Mouse (Mus musculus) forebrain, embryonic 16.5 days (tissue): Measurements from ENCODE around the gene Top3b. TPM values are rescaled to one million over a fixed set of nuclear protein-coding genes. Genes with fewer than 3 reads are reported as not detected.
"Not testable (repeated sequence)": the region's sequence is repeated elsewhere in the genome, so short reads cannot be mapped to it uniquely, and the experiment has no call there.

Experiments used
- ATAC-seq: fragments of 200-750 bp; cut with Nextera tagmentation; 2 replicates; pipeline ENCODE4 v1.8.0; 2017; ENCODE audit warnings: mild to moderate bottlenecking, moderate library complexity
- H3K27ac ChIP-seq: fragments of 300-500 bp; sonication (generic); 2 replicates; pipeline ENCODE4 v1.5.1; 2014; ENCODE audit warnings: low read length, control low read depth
- H3K27me3 ChIP-seq: fragments of 300-500 bp; sonication (generic); replicated peaks from 2 replicates; pipeline ENCODE4 v1.6.1; 2014; ENCODE audit warnings: low read length; ENCODE audit not compliant: control insufficient read depth, insufficient read depth
- H3K36me3 ChIP-seq: fragments of 300-500 bp; sonication (generic); 2 replicates; pipeline ENCODE4 v1.6.1; 2014; ENCODE audit not compliant: control insufficient read depth, insufficient read depth
- H3K4me1 ChIP-seq: fragments of 300-500 bp; sonication (generic); replicated peaks from 2 replicates; pipeline ENCODE4 v1.6.1; 2014; ENCODE audit warnings: low read length; ENCODE audit not compliant: control insufficient read depth, insufficient read depth
- H3K4me2 ChIP-seq: fragments of 300-500 bp; sonication (generic); 2 replicates; pipeline ENCODE4 v1.6.1; 2014; ENCODE audit warnings: mild to moderate bottlenecking, low read length, control low read depth
- H3K4me3 ChIP-seq: fragments of 300-500 bp; sonication (generic); replicated peaks from 2 replicates; pipeline ENCODE4 v1.5.1; 2014; ENCODE audit warnings: mild to moderate bottlenecking, low read length, control low read depth
- H3K9ac ChIP-seq: fragments of 300-500 bp; sonication (generic); replicated peaks from 2 replicates; pipeline ENCODE4 v1.6.1; 2014; ENCODE audit warnings: low read depth, low read length, control low read depth
- H3K9me3 ChIP-seq: fragments of 300-500 bp; sonication (generic); 2 replicates; pipeline ENCODE4 v1.6.1; 2016; ENCODE audit warnings: low read length; ENCODE audit not compliant: control insufficient read depth
- WGBS: fragments of 180-500 bp; shearing (Covaris S2); extraction: QIAGEN DNeasy Blood & Tissue Kit; methylation state at CpG from one replicate; pipeline ENCODE4 v1.1.7; 2014; 5-methylcytosine and 5-hydroxymethylcytosine counted together
- polyA plus RNA-seq: library from polyadenylated mRNA; unstranded; fragments of >200 nt; fragmentation: Nextera tagmentation; extraction: Ambion mirVana; gene quantifications from 2 replicates; pipeline ENCODE4 v1.2.1, GENCODE M21; 2015

The Top3b gene
- polyA plus RNA-seq, 1 experiment from 2014 or later = 72.5 TPM

DNA sequence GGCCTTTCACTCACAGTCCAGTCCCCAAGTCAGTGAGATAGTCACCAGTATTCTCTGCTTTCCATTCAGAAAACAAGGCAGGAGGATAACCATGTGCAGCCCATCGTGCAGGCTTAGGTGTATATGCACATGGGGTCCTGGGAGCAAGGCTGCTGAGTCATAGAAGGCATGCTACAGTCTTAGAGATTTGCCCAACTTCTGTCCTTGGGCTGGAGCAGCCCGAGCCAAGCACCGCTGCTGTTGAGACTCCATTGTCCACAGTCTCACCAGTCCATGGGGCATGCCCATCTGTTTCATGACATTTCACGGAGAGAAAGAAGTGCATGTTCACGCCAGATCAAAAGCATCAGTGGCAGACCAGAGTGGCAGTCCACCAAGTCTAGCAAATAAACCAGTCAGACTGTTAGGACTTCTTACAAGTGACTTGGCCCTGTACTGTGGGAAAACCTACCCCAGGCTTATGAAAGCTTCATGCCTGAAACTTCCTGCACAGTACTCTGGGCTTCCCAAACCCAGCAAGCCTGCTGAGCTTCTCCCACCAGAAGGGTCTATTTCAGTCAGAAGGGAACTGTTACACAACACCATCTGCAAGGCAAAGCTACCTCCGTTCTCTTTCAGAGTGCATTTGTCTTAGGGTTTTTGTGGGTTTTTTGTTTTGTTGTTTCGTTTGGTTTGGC lies 48.0 kb downstream of the Top3b start:
- no peak overlapping the region for H3K9ac ChIP-seq
- no peak overlapping the region for H3K27ac ChIP-seq
- no peak overlapping the region for H3K4me2 ChIP-seq
- H3K36me3 ChIP-seq = peaks cover 35% of the 10 kb centered on the region
- H3K9me3 ChIP-seq = no peaks in the 10 kb centered on the region
- no peaks in the 10 kb centered on the region for H3K27me3 ChIP-seq
- no peak for ATAC-seq
- H3K4me1 ChIP-seq = no peaks in the 10 kb centered on the region
- WGBS = 92% methylated on average over 7 of the region's 7 CpGs
- no peak overlapping the region for H3K4me3 ChIP-seq

DNA sequence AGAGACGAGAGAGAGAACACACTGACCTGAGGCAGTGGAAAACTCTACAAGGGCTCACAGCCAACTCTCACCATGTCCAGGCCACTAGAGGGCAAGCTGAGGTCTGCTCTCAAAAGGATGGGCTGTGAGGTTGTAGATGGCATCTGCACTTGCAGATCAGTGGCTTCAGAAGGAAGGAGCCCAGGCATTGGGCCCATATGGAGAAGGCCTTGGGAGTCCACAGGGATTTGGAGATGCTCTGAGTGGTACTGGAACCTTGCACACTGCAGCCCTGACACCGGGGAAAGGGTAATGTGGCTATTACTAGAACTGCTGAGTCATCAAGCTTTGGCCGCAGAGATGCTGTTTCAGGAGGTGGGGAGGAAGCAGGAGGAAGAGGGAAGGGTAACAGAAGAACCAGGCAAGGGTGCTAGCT lies 50.5 kb downstream of the Top3b start:
- no peak overlapping the region for H3K4me3 ChIP-seq
- no peak overlapping the region for H3K9ac ChIP-seq
- no peak overlapping the region for H3K27ac ChIP-seq
- H3K4me2 ChIP-seq = no peak overlapping the region
- 84% methylated on average over 3 of the region's 3 CpGs for WGBS
- H3K36me3 ChIP-seq = peaks cover 35% of the 10 kb centered on the region
- no peaks in the 10 kb centered on the region for H3K27me3 ChIP-seq
- no peaks in the 10 kb centered on the region for H3K4me1 ChIP-seq
- no peak for ATAC-seq
- H3K9me3 ChIP-seq = no peaks in the 10 kb centered on the region

DNA sequence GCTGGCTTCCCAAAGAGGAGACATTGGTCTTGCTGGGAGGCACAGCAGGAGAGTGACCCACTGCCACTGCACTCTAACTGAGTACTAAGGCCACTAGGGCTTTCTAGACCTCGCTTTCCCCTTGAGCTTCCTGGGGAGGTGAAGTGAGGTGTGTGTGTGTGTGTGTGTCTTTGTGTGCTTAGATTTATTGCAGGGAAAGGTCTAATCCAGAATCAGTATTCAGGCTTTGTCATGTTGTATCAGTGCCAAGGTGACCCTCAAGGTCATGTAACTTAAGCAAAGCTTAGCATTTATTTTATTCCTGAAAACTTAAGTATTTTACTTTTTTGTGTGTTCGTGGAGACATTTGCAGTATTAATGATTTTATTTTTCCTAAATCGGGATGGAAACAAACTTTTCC lies 53.9 kb downstream of the Top3b start:
- Histone ChIP-seq H3K4me1 (no peaks in the 10 kb centered on the region), H3K9ac (no peak overlapping the region), H3K27me3 (no peaks in the 10 kb centered on the region), H3K27ac (no peak overlapping the region), H3K9me3 (no peaks in the 10 kb centered on the region), H3K36me3 (peaks cover 17% of the 10 kb centered on the region), H3K4me2 (no peak overlapping the region), H3K4me3 (no peak overlapping the region)
- 90% methylated on average over 3 of the region's 3 CpGs for WGBS
- no peak for ATAC-seq

DNA sequence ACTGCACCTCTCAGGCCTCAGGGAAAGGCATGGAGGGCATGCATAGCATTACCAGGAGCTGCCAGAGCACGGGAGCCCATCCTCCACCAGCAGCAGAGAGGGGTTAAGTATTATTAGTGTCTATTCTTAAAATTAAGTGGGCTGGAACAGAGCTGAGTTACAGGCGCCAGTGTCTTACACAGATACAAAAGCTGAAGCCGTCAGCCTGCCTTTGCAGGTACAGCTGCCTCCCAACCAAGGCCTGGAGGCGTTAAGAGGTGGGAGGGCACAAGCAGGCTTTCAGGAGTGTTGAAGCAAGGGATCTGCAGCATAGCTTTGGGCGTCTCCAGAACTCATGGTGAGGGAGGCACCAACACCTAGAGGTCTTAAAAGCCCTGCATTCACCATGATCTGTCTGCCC lies 56.0 kb downstream of the Top3b start:
- Histone ChIP-seq H3K27me3 (no peaks in the 10 kb centered on the region), H3K4me2 (no peak overlapping the region), H3K4me1 (peaks cover 11% of the 10 kb centered on the region), H3K27ac (no peak overlapping the region), H3K36me3 (peaks cover 10% of the 10 kb centered on the region), H3K4me3 (no peak overlapping the region), H3K9me3 (no peaks in the 10 kb centered on the region), H3K9ac (no peak overlapping the region)
- WGBS = 20% methylated on average over 5 of the region's 5 CpGs
- no peak for ATAC-seq

DNA sequence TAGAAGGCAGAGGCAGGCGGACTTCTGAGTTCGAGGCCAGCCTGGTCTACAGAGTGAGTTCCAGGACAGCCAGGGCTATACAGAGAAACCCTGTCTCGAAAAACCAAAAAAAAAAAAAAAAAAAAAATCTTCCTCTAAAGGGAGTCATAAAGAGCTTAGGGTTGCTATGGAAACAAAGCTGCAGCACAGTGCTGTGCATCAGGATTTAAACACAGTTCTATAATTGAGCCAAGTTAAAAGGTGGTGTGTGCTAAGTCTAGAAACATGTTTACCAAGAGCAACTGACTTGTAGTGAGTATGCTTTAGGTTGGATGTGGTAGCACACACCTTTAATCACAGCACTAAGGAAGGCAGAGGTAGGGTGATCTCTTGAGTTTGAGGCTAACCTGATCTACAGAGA lies 58.4 kb downstream of the Top3b start:
- not testable (repeated sequence) for H3K36me3 ChIP-seq, H3K4me2 ChIP-seq, H3K9me3 ChIP-seq, H3K4me3 ChIP-seq, H3K9ac ChIP-seq, H3K27me3 ChIP-seq, H3K27ac ChIP-seq
- WGBS = 55% methylated on average over 3 of the region's 3 CpGs
- H3K4me1 ChIP-seq = peaks cover 11% of the 10 kb centered on the region
- ATAC-seq = peak; percentile 72

DNA sequence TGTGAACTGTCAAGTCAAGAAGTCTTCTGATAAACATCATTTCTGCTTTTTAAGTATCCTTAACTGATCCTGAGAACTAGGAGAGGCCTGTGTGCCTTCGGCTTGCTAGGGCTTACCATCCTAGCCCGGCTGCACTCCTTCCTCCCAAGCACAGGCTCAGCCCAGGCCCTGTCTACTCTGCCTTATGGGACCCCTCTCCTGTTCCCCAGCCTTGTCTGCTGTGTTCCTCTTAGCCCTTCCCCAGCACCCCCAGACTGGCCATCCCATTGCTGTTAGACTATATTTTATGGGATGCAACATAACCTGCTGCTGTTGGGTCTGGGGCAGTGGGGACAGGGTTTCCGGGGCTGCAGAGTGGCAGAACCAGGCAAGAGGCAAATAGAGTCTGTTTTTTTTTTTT lies 59.8 kb downstream of the Top3b start:
- no peaks in the 10 kb centered on the region; the same call in 1 of the 2 replicates for H3K36me3 ChIP-seq
- no peak overlapping the region for H3K9ac ChIP-seq
- H3K4me1 ChIP-seq = peaks cover 11% of the 10 kb centered on the region
- no peaks in the 10 kb centered on the region for H3K27me3 ChIP-seq
- WGBS = 96% methylated on average over 3 of the region's 3 CpGs
- ATAC-seq = no peak; the same call in 1 of the 2 replicates
- no peaks in the 10 kb centered on the region for H3K9me3 ChIP-seq
- H3K4me2 ChIP-seq = no peak overlapping the region
- no peak overlapping the region for H3K27ac ChIP-seq
- H3K4me3 ChIP-seq = no peak overlapping the region

DNA sequence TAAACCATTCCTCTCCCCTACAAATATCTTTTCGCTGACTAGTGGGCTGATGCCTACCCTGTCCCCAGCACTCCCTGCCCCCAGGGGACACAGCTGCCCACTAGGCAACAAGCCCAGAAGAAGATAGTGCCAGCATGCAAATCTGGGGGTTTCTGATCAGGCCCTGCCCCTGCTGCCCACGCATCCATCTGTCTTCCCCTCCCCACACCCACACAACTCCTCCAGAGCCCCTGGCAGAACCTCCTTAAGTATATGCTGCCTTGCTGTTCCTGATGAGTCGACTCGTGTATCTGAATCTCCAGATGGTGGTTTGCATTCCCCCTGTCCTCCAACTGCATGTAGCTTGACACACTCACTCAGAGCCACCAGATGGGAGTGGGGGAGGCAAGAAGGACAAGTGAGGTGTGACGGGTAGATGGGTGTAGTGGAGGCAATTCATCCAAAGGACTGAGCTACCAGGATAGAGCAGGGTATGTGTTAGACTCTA lies 60.3 kb downstream of the Top3b start:
- H3K27me3 ChIP-seq = no peaks in the 10 kb centered on the region
- WGBS = 50% methylated on average over 5 of the region's 5 CpGs
- no peak overlapping the region for H3K4me2 ChIP-seq
- H3K9me3 ChIP-seq = no peaks in the 10 kb centered on the region
- H3K27ac ChIP-seq = peak overlapping the region; percentile 47
- ATAC-seq = peak; percentile 75
- H3K9ac ChIP-seq = no peak overlapping the region
- peaks cover 11% of the 10 kb centered on the region for H3K4me1 ChIP-seq
- no peaks in the 10 kb centered on the region for H3K36me3 ChIP-seq
- no peak overlapping the region for H3K4me3 ChIP-seq

DNA sequence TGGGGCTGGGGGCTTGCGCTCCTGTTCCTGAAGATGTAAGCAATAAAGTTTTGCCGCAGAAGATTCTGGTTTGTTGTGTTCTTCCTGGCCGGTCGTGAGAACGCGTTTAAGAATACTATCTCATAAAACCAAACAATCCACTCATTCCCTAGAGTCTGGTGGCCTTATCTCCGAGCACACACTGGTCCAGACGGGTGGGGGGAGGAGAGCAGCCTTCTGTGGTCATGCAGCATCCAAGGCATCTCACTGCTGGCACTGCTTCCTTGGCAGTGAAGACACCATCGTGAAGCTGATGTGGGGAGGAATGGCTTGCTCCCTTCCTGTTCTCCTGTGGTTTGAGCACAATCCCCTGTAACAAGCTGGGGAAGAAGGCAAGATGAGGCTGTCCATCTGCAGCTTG lies 69.0 kb downstream of the Top3b start:
- Histone ChIP-seq H3K27me3 (no peaks in the 10 kb centered on the region), H3K4me1 (no peaks in the 10 kb centered on the region), H3K9ac (no peak overlapping the region), H3K4me3 (no peak overlapping the region), H3K4me2 (no peak overlapping the region), H3K36me3 (no peaks in the 10 kb centered on the region), H3K27ac (no peak overlapping the region), H3K9me3 (no peaks in the 10 kb centered on the region)
- no peak for ATAC-seq
- 99% methylated on average over 9 of the region's 9 CpGs for WGBS

DNA sequence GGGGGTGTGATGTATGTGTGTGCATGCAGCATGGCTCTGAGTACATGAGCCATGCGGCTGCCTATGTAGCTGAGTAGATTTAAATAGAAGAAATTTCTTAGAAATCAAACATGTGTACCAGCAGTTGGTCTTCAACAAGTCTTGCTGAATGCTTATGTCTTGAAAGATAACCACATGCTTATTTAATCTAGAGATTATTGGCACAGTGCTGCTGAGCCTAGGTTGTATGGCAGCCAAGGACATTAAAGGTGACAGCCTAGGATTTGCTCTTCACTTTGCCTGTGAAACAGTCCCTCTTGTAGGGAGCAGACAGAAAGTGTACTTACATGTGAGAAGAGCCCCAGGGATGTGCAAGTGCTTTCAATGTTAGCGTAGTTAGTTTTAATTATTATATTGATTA lies 70.5 kb downstream of the Top3b start:
- WGBS = 90% methylated on average over 2 of the region's 2 CpGs
- Histone ChIP-seq H3K27me3 (no peaks in the 10 kb centered on the region), H3K4me1 (no peaks in the 10 kb centered on the region), H3K36me3 (no peaks in the 10 kb centered on the region), H3K27ac (no peak overlapping the region), H3K4me3 (no peak overlapping the region), H3K9ac (no peak overlapping the region), H3K9me3 (no peaks in the 10 kb centered on the region), H3K4me2 (no peak overlapping the region)
- no peak for ATAC-seq
